Mouse (Mus musculus) stomach, embryonic 15.5 days (tissue): ENCODE results near the gene Tceal8. TPM values are rescaled to one million over a fixed set of nuclear protein-coding genes. Genes with fewer than 3 reads are reported as not detected.
"Not testable (repeated sequence)": the region's sequence is repeated elsewhere in the genome, so short reads cannot be mapped to it uniquely, and the experiment has no call there.

Experiments
- ATAC-seq: fragments of 200-750 bp; cut with Nextera tagmentation; 2 replicates; pipeline ENCODE4 v1.8.0; 2017; ENCODE audit warnings: low read depth, moderate number of reproducible peaks, moderate TSS enrichment; ENCODE audit not compliant: insufficient read depth, low FRiP score
- H3K27ac ChIP-seq: fragments of 300-500 bp; sonication (generic); 2 replicates; pipeline ENCODE4 v1.5.1; 2015; ENCODE audit warnings: mild to moderate bottlenecking, inconsistent platforms
- H3K27me3 ChIP-seq: fragments of 300-500 bp; sonication (generic); replicated peaks from 2 replicates; pipeline ENCODE4 v1.6.1; 2015; ENCODE audit warnings: inconsistent platforms
- H3K36me3 ChIP-seq: fragments of 300-500 bp; sonication (generic); 2 replicates; pipeline ENCODE4 v1.6.1; 2015; ENCODE audit warnings: inconsistent platforms
- H3K4me1 ChIP-seq: fragments of 300-500 bp; sonication (generic); 2 replicates; pipeline ENCODE4 v1.6.1; 2015; ENCODE audit warnings: inconsistent platforms
- H3K4me2 ChIP-seq: fragments of 300-500 bp; sonication (generic); 2 replicates; pipeline ENCODE4 v1.6.1; 2015; ENCODE audit warnings: mild to moderate bottlenecking, inconsistent platforms
- H3K4me3 ChIP-seq: fragments of 300-500 bp; sonication (generic); replicated peaks from 2 replicates; pipeline ENCODE4 v1.5.1; 2015; ENCODE audit warnings: inconsistent platforms
- H3K9ac ChIP-seq: fragments of 300-500 bp; sonication (generic); 2 replicates; pipeline ENCODE4 v1.6.1; 2015; ENCODE audit warnings: inconsistent platforms
- H3K9me3 ChIP-seq: fragments of 300-500 bp; sonication (generic); 2 replicates; pipeline ENCODE4 v1.6.1; 2016; ENCODE audit warnings: inconsistent platforms
- WGBS: fragments of 180-500 bp; shearing (Covaris S2); methylation state at CpG from one replicate; pipeline ENCODE4 v1.1.7; 2015; 5-methylcytosine and 5-hydroxymethylcytosine counted together
- polyA plus RNA-seq: library from polyadenylated mRNA; unstranded; fragments of >200 nt; fragmentation: Nextera tagmentation; extraction: Ambion mirVana; gene quantifications from 2 replicates; pipeline ENCODE4 v1.2.1, GENCODE M21; 2015

The Tceal8 gene
- polyA plus RNA-seq = 188 and 195 TPM in 2 replicates

- Histone ChIP-seq H3K4me2 (peak within 1 kb of the TSS; percentile 48), H3K4me1 (no peaks in the 10 kb centered on the region), H3K4me3 (peak within 1 kb of the TSS; percentile 54), H3K36me3 (no peaks in the 10 kb centered on the region), H3K9me3 (no peaks in the 10 kb centered on the region), H3K9ac (peak within 1 kb of the TSS; percentile 37), H3K27me3 (no peaks in the 10 kb centered on the region), H3K27ac (peak within 1 kb of the TSS; percentile 85)
- 19% methylated on average over 10 of the region's 10 CpGs for WGBS
- ATAC-seq = peak; percentile 93
Observed at GRCm38 (mm10) chrX:136172118-136172551, at the start of gene Tceal8. Tceal8 (minus strand) TSS chrX:136172342.

GRCm38 (mm10) chrX:136216303-136216702 is 44.2 kb upstream of the Tceal8 start:
- no peak overlapping the region for H3K9ac ChIP-seq
- 43% methylated on average over 1 of the region's 1 CpGs for WGBS
- no peaks in the 10 kb centered on the region for H3K27me3 ChIP-seq
- H3K27ac ChIP-seq = no peak overlapping the region
- ATAC-seq = no peak
- H3K4me3 ChIP-seq = no peak overlapping the region
- H3K4me2 ChIP-seq = no peak overlapping the region
- no peaks in the 10 kb centered on the region for H3K36me3 ChIP-seq
- no peaks in the 10 kb centered on the region for H3K4me1 ChIP-seq
- no peaks in the 10 kb centered on the region for H3K9me3 ChIP-seq

- H3K4me1 ChIP-seq = not testable (repeated sequence)
Observed at GRCm38 (mm10) chrX:136214729-136215677, 42.9 kb upstream of the Tceal8 start, which contains the start of the genes Tceal7 and Bex1. Tceal7 (plus strand) TSS chrX:136214779. Bex1 (minus strand) TSS chrX:136215513.

GRCm38 (mm10) chrX:136213396-136213795 is 41.3 kb upstream of the Tceal8 start:
- no peak overlapping the region for H3K4me2 ChIP-seq
- H3K36me3 ChIP-seq = no peaks in the 10 kb centered on the region
- H3K9me3 ChIP-seq = no peaks in the 10 kb centered on the region
- no peak overlapping the region for H3K27ac ChIP-seq
- H3K4me3 ChIP-seq = no peak overlapping the region
- 59% methylated on average over 2 of the region's 2 CpGs for WGBS
- H3K9ac ChIP-seq = no peak overlapping the region
- ATAC-seq = no peak
- no peaks in the 10 kb centered on the region for H3K4me1 ChIP-seq
- no peaks in the 10 kb centered on the region for H3K27me3 ChIP-seq

More at GRCm38 (mm10) chrX:136214729-136215677, 42.9 kb upstream of the Tceal8 start, which contains the start of the genes Tceal7 and Bex1:
- H3K4me2 ChIP-seq = peak within 1 kb of the TSS; percentile 46
- H3K27ac ChIP-seq, H3K9me3 ChIP-seq, H3K36me3 ChIP-seq, H3K27me3 ChIP-seq, H3K9ac ChIP-seq: not testable (repeated sequence)
- 24% methylated on average over 16 of the region's 67 CpGs for WGBS
- H3K4me3 ChIP-seq = peak within 1 kb of the TSS; percentile 35
- peak; percentile 88 for ATAC-seq

- 70% methylated on average over 6 of the region's 6 CpGs for WGBS
- no peaks in the 10 kb centered on the region for H3K9me3 ChIP-seq
- H3K4me2 ChIP-seq = no peak overlapping the region
Observed at GRCm38 (mm10) chrX:136204406-136204805, 32.3 kb upstream of the Tceal8 start.

GRCm38 (mm10) chrX:136203664-136204066 is 31.5 kb upstream of the Tceal8 start, which contains the start of gene Tceal5:
Tceal5 (minus strand) TSS chrX:136203876.
- H3K27me3 ChIP-seq = no peaks in the 10 kb centered on the region
- no peak within 1 kb of the TSS for H3K9ac ChIP-seq
- H3K36me3 ChIP-seq = no peaks in the 10 kb centered on the region
- peak within 1 kb of the TSS; percentile 41 for H3K4me3 ChIP-seq
- no peaks in the 10 kb centered on the region for H3K4me1 ChIP-seq
- peak within 1 kb of the TSS; percentile 58 for H3K4me2 ChIP-seq
- H3K27ac ChIP-seq = no peak within 1 kb of the TSS
- ATAC-seq = peak; percentile 68
- WGBS = 16% methylated on average over 9 of the region's 9 CpGs
- no peaks in the 10 kb centered on the region for H3K9me3 ChIP-seq

More at GRCm38 (mm10) chrX:136204406-136204805, 32.3 kb upstream of the Tceal8 start:
- Histone ChIP-seq H3K36me3 (no peaks in the 10 kb centered on the region), H3K27me3 (no peaks in the 10 kb centered on the region), H3K9ac (no peak overlapping the region), H3K27ac (no peak overlapping the region), H3K4me1 (no peaks in the 10 kb centered on the region), H3K4me3 (no peak overlapping the region)
- no peak for ATAC-seq

GRCm38 (mm10) chrX:136203257-136203656 is 31.1 kb upstream of the Tceal8 start:
- ATAC-seq = 0 out of 2 replicates have a peak, but pooled peaks have one; percentile 22
- H3K9ac ChIP-seq = no peak overlapping the region
- WGBS = 21% methylated on average over 7 of the region's 7 CpGs

GRCm38 (mm10) chrX:136196873-136197272 is 24.7 kb upstream of the Tceal8 start:
- Histone ChIP-seq H3K27ac (no peak overlapping the region), H3K9ac (no peak overlapping the region), H3K36me3 (no peaks in the 10 kb centered on the region), H3K9me3 (no peaks in the 10 kb centered on the region), H3K4me1 (no peaks in the 10 kb centered on the region), H3K27me3 (no peaks in the 10 kb centered on the region), H3K4me2 (no peak overlapping the region), H3K4me3 (no peak overlapping the region)
- ATAC-seq = no peak
- WGBS = 42% methylated on average over 1 of the region's 1 CpGs

More at GRCm38 (mm10) chrX:136203257-136203656, 31.1 kb upstream of the Tceal8 start:
- no peaks in the 10 kb centered on the region for H3K9me3 ChIP-seq
- H3K4me1 ChIP-seq = no peaks in the 10 kb centered on the region
- H3K4me3 ChIP-seq = peak overlapping the region; percentile 41
- peak overlapping the region; percentile 58 for H3K4me2 ChIP-seq
- H3K27ac ChIP-seq = no peak overlapping the region
- H3K27me3 ChIP-seq = no peaks in the 10 kb centered on the region
- H3K36me3 ChIP-seq = no peaks in the 10 kb centered on the region

GRCm38 (mm10) chrX:136195193-136195944 is 23.2 kb upstream of the Tceal8 start:
- Histone ChIP-seq H3K27me3 (no peaks in the 10 kb centered on the region), H3K9me3 (no peaks in the 10 kb centered on the region), H3K36me3 (no peaks in the 10 kb centered on the region), H3K4me1 (no peaks in the 10 kb centered on the region), H3K27ac (no peak overlapping the region), H3K4me3 (no peak overlapping the region), H3K4me2 (no peak overlapping the region), H3K9ac (no peak overlapping the region)
- 79% methylated on average over 16 of the region's 16 CpGs for WGBS
- ATAC-seq = no peak

- H3K4me3 ChIP-seq = no peak overlapping the region
Observed at GRCm38 (mm10) chrX:136183107-136183506, 11.0 kb upstream of the Tceal8 start.

GRCm38 (mm10) chrX:136180897-136181553 is 8.9 kb upstream of the Tceal8 start:
- Histone ChIP-seq H3K4me1 (no peaks in the 10 kb centered on the region), H3K9me3 (no peaks in the 10 kb centered on the region), H3K4me2 (no peak overlapping the region), H3K4me3 (no peak overlapping the region), H3K36me3 (no peaks in the 10 kb centered on the region), H3K27me3 (no peaks in the 10 kb centered on the region), H3K27ac (no peak overlapping the region), H3K9ac (no peak overlapping the region)
- 25% methylated on average over 11 of the region's 11 CpGs for WGBS
- ATAC-seq = no peak

More at GRCm38 (mm10) chrX:136183107-136183506, 11.0 kb upstream of the Tceal8 start:
- H3K27ac ChIP-seq = no peak overlapping the region
- no peaks in the 10 kb centered on the region for H3K27me3 ChIP-seq
- no peaks in the 10 kb centered on the region for H3K36me3 ChIP-seq
- H3K9me3 ChIP-seq = no peaks in the 10 kb centered on the region
- ATAC-seq = no peak
- 76% methylated on average over 1 of the region's 1 CpGs for WGBS
- H3K4me1 ChIP-seq = no peaks in the 10 kb centered on the region
- no peak overlapping the region for H3K9ac ChIP-seq
- H3K4me2 ChIP-seq = no peak overlapping the region
